Comparison of ENCODE assay signal across 8 mouse cellular contexts in genomic region chr6:113099640-113100289, GRCm38 (mm10). TPM values are rescaled to one million over a fixed set of nuclear protein-coding genes. Genes with fewer than 3 reads are reported as not detected.
DNase-seq lines count a peak whose midpoint lies in the region; ATAC-seq and TF ChIP-seq lines count a peak whose summit lies in the region.

No protein-coding gene starts in this region.

- DNase-seq in ES-CJ7 (ENCODE audit: low read depth, low spot score), result peak; percentile 60
- DNase-seq in brain, embryonic 14.5 days (ENCODE audit: low read depth), result peak; percentile 97
- DNase-seq in frontal cortex, adult 2 months (ENCODE audit: extremely low spot score in 1 of 2, low spot score in 1 of 2), result peak; percentile 85 to 94
- no peak for DNase-seq in hindbrain, embryonic 10.5 days (ENCODE audit: low spot score)
- peak; percentile 93 to 94 for DNase-seq in layer of hippocampus, adult 8-10 months (ENCODE audit: low spot score in 2 of 2)
- peak; percentile 32 for DNase-seq in retina, embryonic 14.5 days (ENCODE audit: low spot score)
- DNase-seq in B cell, adult 2 months, result no peak

- H3K4me3 ChIP-seq in hindbrain, embryonic 10.5 days, result no peak overlapping the region
- no peak overlapping the region for H3K4me3 ChIP-seq in lung, embryonic 15.5 days

- no peak for TF ChIP-seq CTCF in brain, embryonic 14.5 days (IDR thresholded peaks at IDR 0.05; ENCODE audit: borderline replicate concordance, extremely low read depth, insufficient read depth, insufficient read length)

- no peak for TF ChIP-seq POLR2A in brain, embryonic 14.5 days (IDR thresholded peaks at IDR 0.05; ENCODE audit: borderline replicate concordance, extremely low read depth, insufficient read depth, insufficient read length, poor library complexity, severe bottlenecking)

- H3K4me2 ChIP-seq in lung, embryonic 15.5 days, result no peak overlapping the region

- H3K4me1 ChIP-seq in hindbrain, embryonic 10.5 days (replicated peaks), result no peaks in the 10 kb centered on the region
- H3K4me1 ChIP-seq in lung, embryonic 15.5 days, result peaks cover 28% of the 10 kb centered on the region

- H3K36me3 ChIP-seq in hindbrain, embryonic 10.5 days, result peaks cover 10% of the 10 kb centered on the region
- peaks cover 3% of the 10 kb centered on the region; the same call in 1 of the 2 replicates for H3K36me3 ChIP-seq in lung, embryonic 15.5 days

- peak; percentile 95 for ATAC-seq in lung, embryonic 15.5 days (ENCODE audit: borderline replicate concordance, extremely low read depth, low FRiP score, low TSS enrichment)

- 61% methylated on average over 5 of the region's 5 CpGs for WGBS in hindbrain, embryonic 10.5 days
- WGBS in lung, embryonic 15.5 days, result 16% methylated on average over 5 of the region's 5 CpGs

- no peaks in the 10 kb centered on the region for H3K9me3 ChIP-seq in hindbrain, embryonic 10.5 days
- no peaks in the 10 kb centered on the region for H3K9me3 ChIP-seq in lung, embryonic 15.5 days

- no peaks in the 10 kb centered on the region for H3K27me3 ChIP-seq in hindbrain, embryonic 10.5 days (ENCODE audit: insufficient read depth, poor library complexity, severe bottlenecking)
- no peaks in the 10 kb centered on the region for H3K27me3 ChIP-seq in lung, embryonic 15.5 days

- peak overlapping the region; percentile 8; the same call in 1 of the 2 replicates for H3K27ac ChIP-seq in hindbrain, embryonic 10.5 days
- peak overlapping the region; percentile 71 for H3K27ac ChIP-seq in lung, embryonic 15.5 days

- H3K9ac ChIP-seq in lung, embryonic 15.5 days, result no peak overlapping the region

RNA-seq across cellular contexts. Expression of gene Setd5, which starts 22.6 kb away (rescaled TPM):
- polyA plus RNA-seq in brain, embryonic 14.5 days (2012; rRNA removed), result 55.2 and 77.4 TPM in 2 replicates
- polyA plus RNA-seq in frontal cortex, adult 2 months (2012; rRNA removed), result 54.5 and 62.1 TPM in 2 replicates
- polyA plus RNA-seq in hindbrain, embryonic 10.5 days (2016; fragmentation: Nextera tagmentation; extraction: Ambion mirVana), result 71.2 and 82.4 TPM in 2 replicates
- 100 to 1,000 TPM; 104 to 122 (median 115) TPM for total RNA-seq in layer of hippocampus, adult 8-10 months (2022)
- 69.5 and 77.2 TPM in 2 replicates for polyA plus RNA-seq in lung, embryonic 15.5 days (2015; fragmentation: Nextera tagmentation; extraction: Ambion mirVana)

RNA-seq across cellular contexts. Expression of gene Thumpd3, which starts 53.7 kb away (rescaled TPM):
- polyA plus RNA-seq in brain, embryonic 14.5 days (2012; rRNA removed), result 28.5 and 29.4 TPM in 2 replicates
- 18.4 and 21.3 TPM in 2 replicates for polyA plus RNA-seq in frontal cortex, adult 2 months (2012; rRNA removed)
- polyA plus RNA-seq in hindbrain, embryonic 10.5 days (2016; fragmentation: Nextera tagmentation; extraction: Ambion mirVana), result 61.0 and 66.1 TPM in 2 replicates
- 10 to 100 TPM; 31.2 to 39.5 (median 37.6) TPM for total RNA-seq in layer of hippocampus, adult 8-10 months (2022)
- 43.0 and 50.8 TPM in 2 replicates for polyA plus RNA-seq in lung, embryonic 15.5 days (2015; fragmentation: Nextera tagmentation; extraction: Ambion mirVana)

Comparison
In these comparisons a context has a peak if more than half of its experiments do, and no peak if none do; other contexts are left out.
1. DNase-seq: peak in ES-CJ7 (single experiment), brain, embryonic 14.5 days (single experiment), frontal cortex, adult 2 months (2 of 2), layer of hippocampus, adult 8-10 months (2 of 2) and retina, embryonic 14.5 days (single experiment); none in hindbrain, embryonic 10.5 days (single experiment) and B cell, adult 2 months (0 of 2).